Mouse (Mus musculus) ES-Bruce4 (cell line): ENCODE results near the gene Shbg. TPM values are rescaled to one million over a fixed set of nuclear protein-coding genes. Genes with fewer than 3 reads are reported as not detected.

Experiments
- H3K27ac ChIP-seq: 2 replicates; pipeline ENCODE4 v1.5.1; 2012; ENCODE audit warnings: low read length, inconsistent platforms; ENCODE audit not compliant: insufficient read depth
- H3K27me3 ChIP-seq: 2 replicates; pipeline ENCODE4 v1.6.1; 2012; ENCODE audit warnings: mild to moderate bottlenecking, low read length, inconsistent platforms; ENCODE audit not compliant: control insufficient read depth, poor library complexity, insufficient read depth, severe bottlenecking
- H3K36me3 ChIP-seq: 2 replicates; pipeline ENCODE4 v1.6.1; 2012; ENCODE audit warnings: inconsistent platforms, mild to moderate bottlenecking, low read length, moderate library complexity; ENCODE audit not compliant: control insufficient read depth, poor library complexity, insufficient read depth, severe bottlenecking
- H3K4me1 ChIP-seq: one replicate; pipeline ENCODE4 v1.8.1; 2011; ENCODE audit warnings: low read length; ENCODE audit not compliant: control insufficient read depth, insufficient read depth
- H3K4me3 ChIP-seq: 2 replicates; pipeline ENCODE4 v1.5.1; 2011; ENCODE audit warnings: low read depth, mild to moderate bottlenecking, low read length
- H3K9ac ChIP-seq: 2 replicates; pipeline ENCODE4 v1.6.1; 2012; ENCODE audit warnings: low read depth, mild to moderate bottlenecking, inconsistent platforms; ENCODE audit not compliant: poor library complexity, severe bottlenecking
- H3K9me3 ChIP-seq: replicated peaks from 2 replicates; pipeline ENCODE4 v1.6.1; 2012; ENCODE audit warnings: mild to moderate bottlenecking, low read length, inconsistent platforms; ENCODE audit not compliant: control insufficient read depth, poor library complexity, insufficient read depth, severe bottlenecking
- CTCF ChIP-seq: IDR thresholded peaks from one replicate; pipeline ENCODE4 v1.8.1; 2011; ENCODE audit warnings: low read depth, low read length
- EP300 ChIP-seq: IDR thresholded peaks from 2 replicates; pipeline ENCODE4 v1.6.1; 2011; ENCODE audit warnings: low read depth, low read length; ENCODE audit not compliant: insufficient read depth
- POLR2A ChIP-seq: IDR thresholded peaks from one replicate; pipeline ENCODE4 v1.8.1; 2011; ENCODE audit warnings: low read length; ENCODE audit not compliant: insufficient read depth
- polyA plus RNA-seq: library from polyadenylated mRNA; stranded (reverse); fragments of >200 nt; gene quantifications from 2 replicates; pipeline ENCODE4 v1.2.4, GENCODE M21; 2011; ENCODE audit warnings: low read depth; ENCODE audit not compliant: missing spikeins, insufficient read depth, insufficient read length

The Shbg gene
- polyA plus RNA-seq, 1 experiment, result not detected

DNA sequence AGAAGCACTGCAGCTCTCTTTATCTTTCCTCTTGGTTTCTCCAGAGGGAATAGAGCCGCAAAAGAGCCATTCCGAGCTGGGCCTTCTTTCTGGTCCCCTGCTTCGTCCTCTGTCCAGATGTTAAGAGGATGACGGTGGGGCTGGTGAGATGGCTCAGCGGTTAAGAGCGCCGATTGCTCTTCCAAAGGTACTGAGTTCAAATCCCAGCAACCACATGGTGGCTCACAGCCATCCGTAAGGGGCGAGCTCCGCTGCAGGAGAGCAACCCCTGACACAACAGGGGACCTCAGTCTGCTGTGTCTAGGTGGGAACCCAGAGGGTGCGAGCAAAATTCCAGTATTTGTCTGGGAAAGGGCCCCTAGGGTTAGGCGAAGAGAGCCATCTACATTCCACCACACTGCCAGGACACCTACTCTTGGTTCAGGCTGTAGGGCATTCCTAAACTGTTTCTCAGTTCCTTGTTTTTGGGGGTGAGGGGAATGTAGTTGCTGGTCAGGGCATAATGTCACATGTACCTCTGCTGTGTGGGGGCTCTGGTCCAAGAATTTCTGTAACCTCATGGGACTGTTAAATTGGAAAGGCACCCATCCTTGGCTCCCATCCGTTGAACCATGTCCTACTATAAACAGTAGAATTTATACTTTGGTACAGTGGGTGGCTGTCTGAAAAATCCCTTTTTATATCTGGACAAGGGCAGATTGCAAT lies 45.4 kb upstream of the Shbg start:
- TF ChIP-seq CTCF, result no peak
- no peak for TF ChIP-seq EP300
- no peak for TF ChIP-seq POLR2A
- Histone ChIP-seq H3K4me1 (no peaks in the 10 kb centered on the region), H3K9ac (peak overlapping the region; percentile 75), H3K9me3 (no peaks in the 10 kb centered on the region; the same call in 1 of the 2 replicates), H3K4me3 (peak overlapping the region; percentile 55), H3K36me3 (peaks cover 15% of the 10 kb centered on the region), H3K27ac (peak overlapping the region; percentile 93), H3K27me3 (no peaks in the 10 kb centered on the region)

DNA sequence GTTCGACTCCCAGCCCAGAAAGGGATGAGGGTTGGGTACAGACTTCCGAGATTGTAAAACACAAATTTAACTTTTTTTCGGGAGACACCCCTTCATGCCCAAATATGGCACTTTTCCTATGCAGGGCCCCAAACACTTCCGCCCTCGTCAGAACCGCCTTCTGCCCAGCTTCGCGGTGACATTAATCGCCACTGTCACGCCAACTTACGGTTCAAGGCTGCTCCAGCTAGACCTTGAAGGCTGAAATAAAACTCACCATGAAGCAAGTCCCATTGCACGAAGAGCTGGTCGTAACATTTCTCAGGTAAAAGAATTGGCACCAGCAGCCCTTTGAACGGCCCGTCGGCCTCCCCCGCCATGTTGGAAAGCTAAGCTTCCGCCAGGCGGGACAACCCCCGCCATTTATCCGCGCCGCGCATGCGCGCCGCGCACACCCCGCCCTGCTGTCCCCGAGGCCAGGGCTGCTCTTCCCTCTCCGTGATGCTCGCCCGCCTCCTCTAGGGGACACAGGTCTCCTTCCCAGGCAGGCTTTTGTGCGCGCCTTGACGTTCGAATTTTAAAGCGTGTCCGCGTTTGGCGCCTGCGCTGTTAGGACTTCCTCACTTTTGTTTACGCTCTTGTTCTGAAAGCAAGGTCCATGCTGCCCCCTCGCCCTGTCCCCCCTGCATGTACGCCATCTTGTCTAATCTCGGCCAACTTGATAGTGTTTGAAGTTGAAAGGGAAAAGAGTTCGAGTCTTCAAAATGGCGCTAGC lies 44.7 kb upstream of the Shbg start, which contains the start of gene Mpdu1:
Gene Mpdu1 (minus strand): TSS at position 430 of the 754 bp plus-strand sequence.
- no peaks in the 10 kb centered on the region for H3K27me3 ChIP-seq
- peak within 1 kb of the TSS; percentile 94 for H3K4me3 ChIP-seq
- H3K4me1 ChIP-seq, result no peaks in the 10 kb centered on the region
- TF ChIP-seq POLR2A, result peak; percentile 57
- TF ChIP-seq CTCF, result peak; percentile 6
- 0 out of 2 replicates have a peak, but pooled peaks have one; percentile 53 for TF ChIP-seq EP300
- no peaks in the 10 kb centered on the region; the same call in 1 of the 2 replicates for H3K9me3 ChIP-seq
- H3K27ac ChIP-seq, result peak within 1 kb of the TSS; percentile 95
- H3K36me3 ChIP-seq, result peaks cover 8% of the 10 kb centered on the region
- peak within 1 kb of the TSS; percentile 75 for H3K9ac ChIP-seq

DNA sequence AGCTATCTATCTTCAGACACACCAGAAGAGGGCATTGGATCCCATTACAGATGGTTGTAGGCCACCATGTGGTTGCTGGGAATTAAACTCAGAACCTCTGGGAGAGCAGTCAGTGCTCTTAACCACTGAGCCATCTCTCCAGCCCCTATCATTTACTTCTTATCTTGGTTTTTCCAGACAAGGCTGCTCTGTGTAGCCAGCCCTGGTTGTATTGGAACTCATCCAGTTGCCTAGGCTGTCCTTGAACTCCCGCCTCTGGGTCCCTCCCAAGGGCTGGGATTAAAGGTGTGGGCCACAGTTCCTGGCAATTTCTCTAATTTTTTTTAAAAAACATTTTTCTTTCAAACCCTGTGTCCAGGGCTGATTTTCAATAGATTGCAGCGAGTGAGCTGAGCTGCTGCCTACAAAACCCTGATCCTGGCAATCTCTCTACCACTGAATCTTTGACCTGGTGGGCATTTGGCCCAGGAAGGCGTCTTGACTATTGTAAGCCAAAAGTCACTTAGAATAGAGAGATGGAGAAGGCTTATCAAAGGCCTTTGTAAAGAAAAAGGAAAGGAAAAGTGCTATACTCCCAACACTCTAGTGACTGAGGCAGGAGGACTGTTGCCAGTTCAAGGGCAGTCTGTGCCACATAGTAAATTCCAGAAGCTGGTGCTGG lies 43.6 kb upstream of the Shbg start:
- no peaks in the 10 kb centered on the region for H3K4me1 ChIP-seq
- H3K9ac ChIP-seq, result peak overlapping the region; percentile 75
- peak overlapping the region; percentile 95 for H3K27ac ChIP-seq
- no peaks in the 10 kb centered on the region for H3K27me3 ChIP-seq
- peak overlapping the region; percentile 94 for H3K4me3 ChIP-seq
- no peaks in the 10 kb centered on the region; the same call in 1 of the 2 replicates for H3K9me3 ChIP-seq
- TF ChIP-seq CTCF (no peak), EP300 (no peak), POLR2A (no peak)
- peaks cover 8% of the 10 kb centered on the region for H3K36me3 ChIP-seq

DNA sequence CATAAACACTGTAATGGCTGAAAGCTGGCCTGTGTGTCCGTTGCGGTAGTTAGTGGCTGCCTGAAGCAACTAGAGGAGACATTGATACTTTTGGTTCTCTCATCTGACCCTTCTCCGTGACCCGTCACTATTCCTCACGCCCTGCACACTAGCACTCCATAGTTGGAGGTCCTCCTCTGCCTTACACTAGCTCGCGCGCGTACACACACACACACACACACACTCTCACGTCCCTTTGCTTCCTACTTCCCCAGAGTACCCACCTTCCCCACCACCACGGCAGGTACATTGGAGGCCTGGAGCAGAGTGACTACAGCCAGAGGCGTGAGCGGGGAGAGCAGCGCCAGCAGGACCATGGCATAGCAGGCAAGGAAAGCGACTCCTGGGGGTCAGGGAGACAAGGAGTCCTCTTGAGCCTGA lies 39.8 kb upstream of the Shbg start:
- no peaks in the 10 kb centered on the region for H3K9me3 ChIP-seq
- TF ChIP-seq EP300 (no peak), POLR2A (no peak), CTCF (no peak)
- H3K27ac ChIP-seq, result peak overlapping the region; percentile 60
- no peaks in the 10 kb centered on the region for H3K27me3 ChIP-seq
- peak overlapping the region; percentile 77; the same call in 1 of the 2 replicates for H3K9ac ChIP-seq
- H3K4me1 ChIP-seq, result no peaks in the 10 kb centered on the region
- peak overlapping the region; percentile 43 for H3K4me3 ChIP-seq
- peaks cover 7% of the 10 kb centered on the region for H3K36me3 ChIP-seq

DNA sequence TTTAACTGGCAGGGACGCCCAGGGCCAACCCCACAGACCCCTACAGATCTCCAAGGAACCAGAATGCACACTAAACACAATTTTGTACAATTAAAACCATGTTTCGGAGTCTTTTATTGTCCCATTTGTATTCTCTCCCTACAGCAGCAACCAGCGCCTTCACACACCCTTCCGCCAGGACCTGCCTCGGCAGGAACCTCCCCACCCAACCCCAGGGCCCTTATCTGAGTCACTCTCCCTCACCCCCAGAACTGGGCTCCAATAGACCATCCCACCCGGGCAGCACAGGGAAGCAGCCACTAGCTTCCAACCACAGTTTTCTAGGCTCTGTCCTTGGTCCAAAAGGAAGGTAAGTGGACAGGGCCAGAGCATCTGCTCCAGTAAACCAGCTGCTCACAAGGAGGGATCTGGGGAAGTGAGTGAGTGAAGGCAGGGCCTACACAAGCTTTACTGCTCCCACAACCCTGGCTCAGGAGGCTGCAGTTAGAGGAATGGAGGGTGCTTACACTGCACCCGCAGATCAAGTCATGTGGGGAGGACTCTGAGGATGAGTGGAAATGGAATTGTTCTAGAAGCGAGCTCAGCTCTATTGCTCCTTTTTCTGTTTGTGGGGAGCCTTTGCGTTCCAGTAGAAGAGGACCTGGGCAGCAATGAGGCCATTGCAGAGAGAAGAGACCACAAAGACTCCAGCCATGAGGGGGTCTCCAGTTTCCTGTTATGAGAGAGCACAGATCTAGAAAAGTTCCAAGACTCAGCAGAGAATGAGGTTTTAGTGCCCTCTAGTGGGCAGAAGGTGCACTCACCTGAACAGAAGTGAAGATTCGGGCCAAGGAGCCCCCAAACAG lies 39.1 kb upstream of the Shbg start:
- H3K4me3 ChIP-seq, result peak overlapping the region; percentile 77
- H3K27me3 ChIP-seq, result no peaks in the 10 kb centered on the region
- peak overlapping the region; percentile 77 for H3K9ac ChIP-seq
- peak; percentile 62 for TF ChIP-seq CTCF
- TF ChIP-seq POLR2A, result no peak
- no peak for TF ChIP-seq EP300
- H3K4me1 ChIP-seq, result no peaks in the 10 kb centered on the region
- H3K27ac ChIP-seq, result peak overlapping the region; percentile 85
- peaks cover 13% of the 10 kb centered on the region for H3K36me3 ChIP-seq
- no peaks in the 10 kb centered on the region for H3K9me3 ChIP-seq
